8 mouse cellular contexts compared by ENCODE assay signal in genomic region chr2:152111920-152112319, GRCm38 (mm10). TPM values are rescaled to one million over a fixed set of nuclear protein-coding genes. Genes with fewer than 3 reads are reported as not detected.
DNase-seq lines count a peak whose midpoint lies in the region; ATAC-seq and TF ChIP-seq lines count a peak whose summit lies in the region.

No protein-coding gene starts in this region.

- no peaks in the 10 kb centered on the region for H3K27me3 ChIP-seq in hindbrain, embryonic 16.5 days (replicated peaks; ENCODE audit: control insufficient read depth, insufficient read depth, low read length)

- H3K9me3 ChIP-seq in hindbrain, embryonic 16.5 days (ENCODE audit: control insufficient read depth, low read length): peaks cover 2% of the 10 kb centered on the region; the same call in 1 of the 2 replicates

- no peak overlapping the region for H3K4me3 ChIP-seq in gastrocnemius, adult 2 months
- no peak overlapping the region for H3K4me3 ChIP-seq in hindbrain, embryonic 16.5 days (ENCODE audit: low read length)

- 8% methylated on average over 7 of the region's 7 CpGs for WGBS in hindbrain, embryonic 16.5 days

- peak; percentile 100; the same call in 1 of the 2 replicates for TF ChIP-seq CTCF in gastrocnemius, adult 2 months (IDR thresholded peaks at IDR 0.05)

- no peak overlapping the region for H3K9ac ChIP-seq in hindbrain, embryonic 16.5 days (ENCODE audit: low read depth, low read length)

- ATAC-seq in common myeloid progenitor, adult 5-6 weeks (replicated peaks; ENCODE audit: low read depth, poor library complexity, severe bottlenecking): peak; percentile 83
- peak; percentile 82 for ATAC-seq in hindbrain, embryonic 16.5 days

- H3K4me2 ChIP-seq in hindbrain, embryonic 16.5 days (ENCODE audit: low read length): no peak overlapping the region

- intact Hi-C loops in gastrocnemius, adult 2 months (cut with DNase I): loop anchor here (1.0 kb wide), 1 partner anchor 85 kb away; no protein-coding TSS in a partner anchor

- peak overlapping the region; percentile 16; the same call in 1 of the 2 replicates for H3K27ac ChIP-seq in gastrocnemius, adult 2 months
- H3K27ac ChIP-seq in hindbrain, embryonic 16.5 days (ENCODE audit: low read depth, low read length): no peak overlapping the region

- peak; percentile 96 for DNase-seq in ZHBTc4 (ENCODE audit: low read depth, low spot score)
- DNase-seq in gastrocnemius, adult 2 months: peak; percentile 89
- peak; percentile 82 for DNase-seq in left cerebral cortex, adult 11 months (ENCODE audit: low spot score)
- DNase-seq in lung, postnatal 36 days: peak; percentile 95
- DNase-seq in retina, postnatal 7 days (ENCODE audit: low read depth, low spot score): peak; percentile 90
- DNase-seq in urinary bladder, adult 18-20 months (ENCODE audit: low spot score in 2 of 2): peak; percentile 72 to 76

- no peaks in the 10 kb centered on the region; the same call in 1 of the 2 replicates for H3K36me3 ChIP-seq in hindbrain, embryonic 16.5 days (ENCODE audit: control insufficient read depth, insufficient read depth, low read length)

- H3K4me1 ChIP-seq in hindbrain, embryonic 16.5 days (ENCODE audit: control insufficient read depth, insufficient read depth, low read depth, low read length): peaks cover 8% of the 10 kb centered on the region

RNA-seq across cellular contexts. Expression of gene Srxn1, which starts 6.6 kb away (rescaled TPM):
- total RNA-seq in common myeloid progenitor, adult 5-6 weeks (2017): 9.8 and 13.2 TPM in 2 replicates
- total RNA-seq in gastrocnemius, adult 2 months (2021): 10 to 100 TPM; 24.3 to 28.7 TPM
- polyA plus RNA-seq in hindbrain, embryonic 16.5 days (2015; fragmentation: Nextera tagmentation; extraction: Ambion mirVana): 28.6 and 32.1 TPM in 2 replicates

RNA-seq across cellular contexts. Expression of gene Scrt2, which starts 30.6 kb away (rescaled TPM):
- total RNA-seq in common myeloid progenitor, adult 5-6 weeks (2017): not detected in 2 replicates
- total RNA-seq in gastrocnemius, adult 2 months (2021): not detected
- 7.6 and 8.0 TPM in 2 replicates for polyA plus RNA-seq in hindbrain, embryonic 16.5 days (2015; fragmentation: Nextera tagmentation; extraction: Ambion mirVana)

RNA-seq across cellular contexts. Expression of gene Tcf15, which starts 31.4 kb away (rescaled TPM):
- 1.2 TPM in 1 of 2 replicates, not detected in the other for total RNA-seq in common myeloid progenitor, adult 5-6 weeks (2017)
- 10 to 100 TPM; 14.9 to 22.8 TPM for total RNA-seq in gastrocnemius, adult 2 months (2021)
- 1.3 TPM in 2 replicates for polyA plus RNA-seq in hindbrain, embryonic 16.5 days (2015; fragmentation: Nextera tagmentation; extraction: Ambion mirVana)
